Mouse (Mus musculus) myocyte (in vitro differentiated cells): ENCODE results near the gene Eppin.

Experiments used
- E2F4 ChIP-seq: IDR thresholded peaks from one replicate; pipeline ENCODE4 v1.6.1; 2011; ENCODE audit warnings: mild to moderate bottlenecking, control low read depth, moderate library complexity; ENCODE audit not compliant: insufficient read depth
- MYOD1 ChIP-seq, 3 experiments: IDR thresholded peaks; one replicate each; pipeline ENCODE4 v1.6.1; 2011; ENCODE audit warnings: control low read depth in 2 of 3, low read depth in 2 of 3, mild to moderate bottlenecking in 2 of 3, moderate library complexity in 1 of 3; ENCODE audit not compliant: insufficient read length in 2 of 3, control insufficient read depth in 1 of 3
- POLR2A ChIP-seq: IDR thresholded peaks from one replicate; pipeline ENCODE4 v1.6.1; 2011; ENCODE audit warnings: low read depth, mild to moderate bottlenecking, control low read depth, moderate library complexity; ENCODE audit not compliant: insufficient read length
- SRF ChIP-seq: IDR thresholded peaks from one replicate; pipeline ENCODE4 v1.6.1; 2011; ENCODE audit warnings: low read depth; ENCODE audit not compliant: control insufficient read depth, insufficient read length
- TCF12 ChIP-seq: IDR thresholded peaks from one replicate; pipeline ENCODE4 v1.6.1; 2011; ENCODE audit warnings: mild to moderate bottlenecking, control low read depth; ENCODE audit not compliant: poor library complexity, insufficient read depth, severe bottlenecking
- TCF3 ChIP-seq: IDR thresholded peaks from one replicate; pipeline ENCODE4 v1.6.1; 2011; ENCODE audit warnings: low read depth, control low read depth; ENCODE audit not compliant: insufficient read length
- USF1 ChIP-seq: IDR thresholded peaks from one replicate; pipeline ENCODE4 v1.6.1; 2011; ENCODE audit warnings: low read depth, mild to moderate bottlenecking, control low read depth, moderate library complexity

- TF ChIP-seq MYOD1 (IDR thresholded peaks at IDR 0.05; ENCODE audit: control insufficient read depth in 1 of 3, insufficient read length in 2 of 3, low read depth in 2 of 3) = no peak
- no peak for TF ChIP-seq POLR2A
- no peak for TF ChIP-seq TCF3
- TF ChIP-seq USF1 = no peak
- no peak for TF ChIP-seq E2F4
- TF ChIP-seq TCF12 = no peak
- TF ChIP-seq SRF = no peak
These were observed 6.8 kb upstream of the Eppin start for GRCm38 (mm10) chr2:164600179-164600578.
